Mouse (Mus musculus) myocyte (in vitro differentiated cells): ENCODE measurements at regions not wholly inside any gene's neighbourhood (a gene's known extent, or its start where the extent isn't known, plus 50 kb on each side); places are given as distances from the start of the nearest gene placed in this dataset.

Source experiments
- H3K27me3 ChIP-seq: one replicate; pipeline ENCODE4 v1.6.1; 2011; ENCODE audit not compliant: control insufficient read depth, insufficient read depth, insufficient read length
- H3K36me3 ChIP-seq: one replicate; pipeline ENCODE4 v1.6.1; 2011; ENCODE audit not compliant: control insufficient read depth, insufficient read depth
- H3K4me2 ChIP-seq: one replicate; pipeline ENCODE4 v1.6.1; 2011; ENCODE audit warnings: low read depth, control low read depth
- H3K4me3 ChIP-seq: one replicate; pipeline ENCODE4 v1.5.1; 2011; ENCODE audit warnings: mild to moderate bottlenecking, control low read depth, moderate library complexity
- H3K79me2 ChIP-seq: one replicate; pipeline ENCODE4 v1.6.1; 2011; ENCODE audit not compliant: control insufficient read depth, insufficient read depth
- H3ac ChIP-seq: one replicate; pipeline ENCODE4 v1.6.1; 2011; ENCODE audit not compliant: control insufficient read depth, insufficient read length
- CEBPB ChIP-seq: IDR thresholded peaks from 2 replicates; pipeline ENCODE4 v1.6.1; 2011; ENCODE audit warnings: mild to moderate bottlenecking, moderate library complexity; ENCODE audit not compliant: poor library complexity, insufficient read depth, severe bottlenecking
- E2F4 ChIP-seq: IDR thresholded peaks from one replicate; pipeline ENCODE4 v1.6.1; 2011; ENCODE audit warnings: mild to moderate bottlenecking, control low read depth, moderate library complexity; ENCODE audit not compliant: insufficient read depth
- MAX ChIP-seq: IDR thresholded peaks from one replicate; pipeline ENCODE4 v1.6.1; 2011; ENCODE audit warnings: low read depth, mild to moderate bottlenecking, control low read depth
- MYOD1 ChIP-seq, 3 experiments: IDR thresholded peaks; one replicate each; pipeline ENCODE4 v1.6.1; 2011; ENCODE audit warnings: control low read depth in 2 of 3, low read depth in 2 of 3, mild to moderate bottlenecking in 2 of 3, moderate library complexity in 1 of 3; ENCODE audit not compliant: insufficient read length in 2 of 3, control insufficient read depth in 1 of 3
- MYOG ChIP-seq, 3 experiments: IDR thresholded peaks; one replicate each; pipeline ENCODE4 v1.6.1; 2011; ENCODE audit warnings: control low read depth in 2 of 3, low read depth in 2 of 3, mild to moderate bottlenecking in 2 of 3; ENCODE audit not compliant: insufficient read length in 2 of 3, control insufficient read depth in 1 of 3, insufficient read depth in 1 of 3
- POLR2A ChIP-seq: IDR thresholded peaks from one replicate; pipeline ENCODE4 v1.6.1; 2011; ENCODE audit warnings: low read depth, mild to moderate bottlenecking, control low read depth, moderate library complexity; ENCODE audit not compliant: insufficient read length
- POLR2AphosphoS2 ChIP-seq: IDR thresholded peaks from one replicate; pipeline ENCODE4 v1.6.1; 2011; ENCODE audit warnings: low read depth, control low read depth; ENCODE audit not compliant: insufficient read length
- REST ChIP-seq: IDR thresholded peaks from one replicate; pipeline ENCODE4 v1.6.1; 2011; ENCODE audit warnings: mild to moderate bottlenecking, control low read depth, moderate library complexity; ENCODE audit not compliant: insufficient read depth, insufficient read length
- SRF ChIP-seq: IDR thresholded peaks from one replicate; pipeline ENCODE4 v1.6.1; 2011; ENCODE audit warnings: low read depth; ENCODE audit not compliant: control insufficient read depth, insufficient read length
- TCF12 ChIP-seq: IDR thresholded peaks from one replicate; pipeline ENCODE4 v1.6.1; 2011; ENCODE audit warnings: mild to moderate bottlenecking, control low read depth; ENCODE audit not compliant: poor library complexity, insufficient read depth, severe bottlenecking
- TCF3 ChIP-seq: IDR thresholded peaks from one replicate; pipeline ENCODE4 v1.6.1; 2011; ENCODE audit warnings: low read depth, control low read depth; ENCODE audit not compliant: insufficient read length
- USF1 ChIP-seq: IDR thresholded peaks from one replicate; pipeline ENCODE4 v1.6.1; 2011; ENCODE audit warnings: low read depth, mild to moderate bottlenecking, control low read depth, moderate library complexity

GRCm38 (mm10) chr14:99687062-99687806 lies 388.7 kb downstream of the Klf5 start:
- Histone ChIP-seq H3ac (no peak overlapping the region), H3K4me2 (no peak overlapping the region), H3K4me3 (no peak overlapping the region), H3K79me2 (no peaks in the 10 kb centered on the region), H3K36me3 (no peaks in the 10 kb centered on the region), H3K27me3 (no peaks in the 10 kb centered on the region)
- no peak for TF ChIP-seq POLR2A
- TF ChIP-seq USF1: no peak
- no peak for TF ChIP-seq TCF3
- TF ChIP-seq MAX: no peak
- TF ChIP-seq CEBPB: no peak
- no peak for TF ChIP-seq MYOD1 (IDR thresholded peaks at IDR 0.05; ENCODE audit: control insufficient read depth in 1 of 3, insufficient read length in 2 of 3, low read depth in 2 of 3)
- TF ChIP-seq REST: no peak
- TF ChIP-seq TCF12: no peak
- no peak for TF ChIP-seq POLR2AphosphoS2
- TF ChIP-seq E2F4: no peak
- no peak for TF ChIP-seq SRF
- TF ChIP-seq MYOG (IDR thresholded peaks at IDR 0.05; ENCODE audit: control insufficient read depth in 1 of 3, insufficient read depth in 1 of 3, insufficient read length in 2 of 3, low read depth in 2 of 3): no peak

DNA sequence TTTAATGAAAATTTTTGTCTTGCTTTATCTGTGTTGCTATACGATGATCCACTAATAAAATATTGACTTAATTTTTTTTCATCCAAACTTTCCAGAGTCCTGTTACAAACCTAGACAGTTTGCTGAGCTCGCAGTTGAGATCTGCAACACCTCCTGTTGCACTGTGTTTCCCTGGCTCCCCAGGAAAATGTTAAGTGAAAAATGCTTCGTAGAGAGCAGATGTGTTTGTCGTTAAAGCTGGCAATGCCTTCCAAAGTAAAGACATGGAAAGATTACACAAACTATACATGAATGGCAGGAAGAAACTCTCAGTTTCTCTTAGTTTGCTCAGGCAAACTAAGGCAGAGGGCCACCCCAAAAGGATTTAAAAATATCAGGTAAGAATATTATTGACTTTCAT lies 389.9 kb downstream of the Klf5 start:
- Histone ChIP-seq H3K27me3 (no peaks in the 10 kb centered on the region), H3K4me3 (no peak overlapping the region), H3ac (no peak overlapping the region), H3K4me2 (no peak overlapping the region), H3K36me3 (no peaks in the 10 kb centered on the region), H3K79me2 (no peaks in the 10 kb centered on the region)
- TF ChIP-seq SRF (no peak), E2F4 (no peak), MAX (no peak), CEBPB (no peak), REST (no peak)

DNA sequence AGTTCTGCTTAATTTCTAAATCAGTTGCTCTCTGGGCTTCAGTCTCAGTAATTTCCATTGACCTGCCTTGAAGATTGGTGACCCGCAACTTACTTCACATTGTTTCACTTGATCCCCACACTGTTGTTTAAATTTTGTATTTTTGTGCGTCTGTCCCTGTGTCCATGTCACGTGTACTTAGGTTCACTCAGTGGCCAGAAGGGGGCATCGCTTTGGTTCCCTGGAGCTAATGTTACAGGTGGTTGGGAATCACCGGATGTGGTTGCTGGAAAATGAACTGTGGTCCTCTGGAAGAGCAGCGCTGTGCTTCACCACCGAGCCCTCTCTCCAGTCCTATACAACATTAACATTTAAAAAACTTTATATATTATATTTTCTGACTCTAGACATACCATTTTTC lies 397.8 kb downstream of the Klf5 start:
- Histone ChIP-seq H3K79me2 (no peaks in the 10 kb centered on the region), H3ac (no peak overlapping the region), H3K4me3 (no peak overlapping the region), H3K36me3 (no peaks in the 10 kb centered on the region), H3K27me3 (no peaks in the 10 kb centered on the region), H3K4me2 (no peak overlapping the region)
- TF ChIP-seq USF1 (no peak), CEBPB (no peak), POLR2A (no peak), TCF12 (no peak), E2F4 (no peak), MAX (no peak), MYOD1 (IDR thresholded peaks at IDR 0.05; ENCODE audit: control insufficient read depth in 1 of 3, insufficient read length in 2 of 3, low read depth in 2 of 3) (no peak), POLR2AphosphoS2 (no peak), TCF3 (no peak), REST (no peak), SRF (no peak), MYOG (IDR thresholded peaks at IDR 0.05; ENCODE audit: control insufficient read depth in 1 of 3, insufficient read depth in 1 of 3, insufficient read length in 2 of 3, low read depth in 2 of 3) (no peak)

DNA sequence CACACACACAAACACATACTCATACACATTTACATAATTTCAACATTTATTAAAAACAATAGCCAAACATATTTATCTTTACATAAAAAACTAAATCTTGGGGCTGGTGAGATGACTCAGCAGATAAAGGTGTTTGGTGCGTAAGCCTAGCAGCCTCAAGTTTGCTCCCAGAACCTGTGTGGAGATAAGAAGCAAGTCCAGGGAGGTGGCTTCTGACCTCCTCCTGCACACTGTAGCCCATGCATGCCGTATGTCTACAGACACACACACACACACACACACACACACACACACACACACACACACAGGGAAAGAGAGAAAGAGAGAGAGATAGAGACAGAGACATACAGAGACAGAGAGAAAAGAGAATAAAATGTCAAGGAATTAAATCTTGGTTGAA lies 401.1 kb downstream of the Klf5 start:
- H3K27me3 ChIP-seq: no peaks in the 10 kb centered on the region
- no peak overlapping the region for H3K4me3 ChIP-seq
- H3K4me2 ChIP-seq: no peak overlapping the region
- no peaks in the 10 kb centered on the region for H3K79me2 ChIP-seq
- H3ac ChIP-seq: no peak overlapping the region
- H3K36me3 ChIP-seq: no peaks in the 10 kb centered on the region
- TF ChIP-seq USF1 (no peak), CEBPB (no peak), MAX (no peak), REST (no peak), TCF12 (no peak), MYOD1 (IDR thresholded peaks at IDR 0.05; ENCODE audit: control insufficient read depth in 1 of 3, insufficient read length in 2 of 3, low read depth in 2 of 3) (no peak), POLR2A (no peak)

- no peaks in the 10 kb centered on the region for H3K27me3 ChIP-seq
- no peak for TF ChIP-seq MYOD1 (IDR thresholded peaks at IDR 0.05; ENCODE audit: control insufficient read depth in 1 of 3, insufficient read length in 2 of 3, low read depth in 2 of 3)
- TF ChIP-seq REST: no peak
- TF ChIP-seq E2F4: no peak
- TF ChIP-seq TCF12: no peak
- no peak for TF ChIP-seq CEBPB
- TF ChIP-seq POLR2AphosphoS2: no peak
- no peak for TF ChIP-seq SRF
- TF ChIP-seq USF1: no peak
- no peak for TF ChIP-seq POLR2A
- TF ChIP-seq TCF3: no peak
- TF ChIP-seq MYOG (IDR thresholded peaks at IDR 0.05; ENCODE audit: control insufficient read depth in 1 of 3, insufficient read depth in 1 of 3, insufficient read length in 2 of 3, low read depth in 2 of 3): no peak
- no peak for TF ChIP-seq MAX
- no peak overlapping the region for H3K4me2 ChIP-seq
- H3K79me2 ChIP-seq: no peaks in the 10 kb centered on the region
- no peaks in the 10 kb centered on the region for H3K36me3 ChIP-seq
- no peak overlapping the region for H3ac ChIP-seq
- H3K4me3 ChIP-seq: no peak overlapping the region
Measured at GRCm38 (mm10) chr14:99706004-99706403, 407.5 kb downstream of the Klf5 start.
